Mouse (Mus musculus): ENCODE measurements at regions not wholly inside any gene's neighbourhood (a gene's known extent, or its start where the extent isn't known, plus 50 kb on each side); places are given as distances from the start of the nearest gene placed in this dataset.
A peak's percentile ranks its signal among the peaks of the same experiment; 100 is the strongest.

DNA sequence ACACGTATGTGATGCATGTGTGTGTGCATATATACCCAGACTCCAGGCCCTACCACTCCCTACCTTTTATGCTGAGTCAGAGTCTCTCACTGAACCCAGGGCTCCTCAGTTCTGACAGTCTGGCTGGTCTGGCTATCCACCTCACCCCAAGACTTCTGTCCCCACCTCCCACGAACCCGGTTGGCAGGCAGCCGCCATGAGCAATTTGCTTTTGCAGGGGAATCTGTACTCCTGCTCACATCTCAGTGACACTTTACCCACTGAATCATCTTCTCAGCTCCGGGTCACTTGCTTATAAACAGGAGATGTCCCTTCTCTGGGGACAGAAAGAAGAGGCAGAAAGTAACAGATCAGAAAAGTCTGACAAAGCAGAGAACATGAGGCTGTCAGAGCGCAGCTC lies 193.0 kb downstream of the Cdc5l start:
- no peak for DNase-seq (ENCODE audit: low spot score)

DNA sequence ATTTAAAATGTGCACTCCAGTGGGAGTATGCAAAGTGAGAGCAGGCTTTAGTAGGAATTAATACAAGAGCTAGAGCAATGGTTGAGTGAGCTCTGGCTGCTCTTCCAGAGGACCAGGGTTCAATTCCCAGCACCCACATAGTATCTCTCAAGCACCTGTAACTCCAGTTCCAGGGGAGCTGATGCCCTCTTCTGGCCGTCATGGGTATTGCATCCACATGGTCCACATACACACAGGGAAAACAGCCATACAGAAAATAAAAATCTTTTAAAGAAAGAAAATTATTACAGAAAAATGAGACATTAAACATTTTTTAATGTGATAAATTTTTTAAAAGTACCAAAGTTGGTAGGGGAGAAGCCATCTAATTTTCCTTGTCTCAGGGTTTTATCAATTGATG lies 196.3 kb downstream of the Cdc5l start:
- no peak for DNase-seq (ENCODE audit: low spot score)

DNA sequence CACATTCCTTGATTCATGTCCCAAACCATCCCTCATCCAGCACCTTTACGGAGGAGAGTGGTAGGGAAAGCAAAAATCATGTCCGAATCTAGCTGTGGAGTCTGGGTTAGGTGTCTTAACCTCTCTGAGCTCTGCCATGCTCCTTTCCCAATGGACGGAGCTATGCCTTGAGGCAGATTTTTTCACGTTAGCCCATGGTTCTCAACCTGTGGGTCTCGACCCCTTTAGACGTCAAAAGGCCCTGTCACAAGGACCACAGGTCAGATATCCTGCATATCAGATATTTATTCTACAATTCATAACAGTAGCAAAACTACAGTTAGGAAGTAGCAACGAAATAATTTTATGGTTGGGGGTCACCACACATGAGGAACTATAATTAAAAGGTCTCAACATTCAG lies 198.1 kb downstream of the Cdc5l start:
- no peak for DNase-seq (ENCODE audit: low spot score)

DNA sequence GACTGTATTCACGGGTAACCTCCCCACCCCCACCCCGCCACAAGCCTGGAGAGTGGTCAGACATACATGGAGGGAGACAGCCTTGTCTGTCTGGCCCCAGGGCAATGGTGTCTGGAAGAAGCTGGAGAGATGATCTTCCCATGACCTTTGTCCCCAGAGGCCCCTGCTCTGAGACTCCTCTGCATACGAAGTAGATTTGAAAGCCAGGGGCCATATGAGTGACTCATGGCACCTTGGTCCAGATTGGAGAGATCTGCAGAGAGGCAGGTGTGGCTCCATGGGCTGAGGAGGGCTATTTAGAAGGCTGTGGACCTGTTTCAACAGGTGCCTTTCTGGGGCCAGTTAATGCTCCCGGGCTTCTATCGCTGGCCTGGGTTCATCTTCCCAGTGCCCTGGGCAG lies 200.7 kb downstream of the Cdc5l start:
- DNase-seq (ENCODE audit: low spot score), result no peak

DNA sequence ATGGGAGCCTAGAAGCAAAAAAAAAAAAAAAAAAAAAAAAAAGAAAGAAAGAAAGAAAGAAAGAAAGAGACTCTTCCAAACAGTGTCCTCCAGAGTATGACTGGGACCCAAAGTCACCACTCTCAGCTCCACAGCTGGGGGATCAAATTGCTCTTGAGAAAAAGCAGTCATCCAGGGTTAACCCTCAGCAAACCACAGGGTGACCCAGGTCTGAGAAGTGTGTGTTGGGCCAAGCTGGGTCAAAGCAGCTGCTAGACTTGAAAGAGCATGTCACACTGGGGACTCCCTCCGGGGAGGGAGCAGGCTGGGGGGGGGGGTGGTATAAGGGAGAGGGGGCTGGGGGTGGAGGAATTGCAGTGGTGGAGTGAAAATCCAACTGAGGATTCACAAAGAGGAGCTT lies 206.3 kb downstream of the Cdc5l start:
- DNase-seq (ENCODE audit: low spot score), result no peak

DNA sequence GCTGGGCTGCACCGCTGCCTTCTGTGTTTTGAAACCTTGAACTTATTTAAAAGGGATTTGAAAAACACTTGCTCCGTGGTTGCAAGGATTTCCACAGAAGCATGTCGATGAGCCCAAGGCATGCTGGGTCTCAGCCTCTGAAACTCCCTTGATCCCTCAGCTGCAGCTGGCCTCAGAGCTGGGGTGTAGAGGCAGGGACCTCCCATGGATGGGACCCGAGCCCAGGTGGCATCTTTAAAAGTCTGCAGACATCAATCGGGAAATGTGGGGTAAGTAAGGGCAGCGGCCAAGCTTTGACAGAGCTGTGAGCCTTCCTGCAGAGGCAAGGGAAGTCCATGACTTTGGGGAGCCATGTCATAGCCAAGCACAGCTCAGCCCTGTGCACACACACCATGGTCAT lies 207.1 kb downstream of the Cdc5l start:
- no peak for DNase-seq (ENCODE audit: low spot score)

DNA sequence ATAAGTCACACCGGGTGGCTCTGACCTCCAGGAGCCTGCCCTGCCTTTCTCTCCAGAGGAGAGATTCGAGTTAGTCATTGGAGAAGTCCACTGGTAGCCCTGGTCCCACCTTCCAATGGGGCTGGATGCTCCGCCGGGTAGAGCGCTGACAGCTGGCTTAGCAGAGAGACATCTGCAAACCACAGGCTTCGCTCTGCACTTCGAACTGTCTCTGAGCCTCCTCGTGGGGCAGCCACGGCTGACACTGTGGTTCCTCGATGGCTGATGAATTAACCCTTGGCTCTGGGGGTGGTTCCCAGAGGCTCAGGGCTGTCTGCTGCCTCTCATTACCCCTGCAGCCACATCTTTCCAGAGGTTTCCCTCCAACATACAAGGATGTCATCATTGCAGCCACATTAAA lies 211.9 kb downstream of the Cdc5l start:
- DNase-seq (ENCODE audit: low spot score), result no peak

DNA sequence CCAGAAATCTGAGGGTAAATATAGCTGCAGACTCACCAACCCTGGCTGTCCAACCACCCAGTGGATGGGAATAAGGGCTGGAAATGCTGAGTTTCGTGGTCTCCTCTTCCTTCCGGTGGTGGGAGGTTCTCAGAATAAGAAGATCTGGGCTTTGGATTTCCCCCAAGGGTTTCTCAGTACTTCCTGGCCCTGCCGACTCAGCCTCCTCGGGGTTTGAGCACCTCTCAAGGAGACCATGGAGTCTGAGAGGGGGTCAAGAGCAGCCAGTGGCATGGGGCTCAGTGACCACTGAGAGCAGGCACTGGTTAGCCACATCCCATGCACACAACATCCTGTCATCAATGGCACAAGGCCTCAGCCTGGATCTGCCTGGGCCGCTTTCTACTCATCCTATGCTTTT lies 216.4 kb downstream of the Cdc5l start:
- no peak for DNase-seq (ENCODE audit: low spot score)

DNA sequence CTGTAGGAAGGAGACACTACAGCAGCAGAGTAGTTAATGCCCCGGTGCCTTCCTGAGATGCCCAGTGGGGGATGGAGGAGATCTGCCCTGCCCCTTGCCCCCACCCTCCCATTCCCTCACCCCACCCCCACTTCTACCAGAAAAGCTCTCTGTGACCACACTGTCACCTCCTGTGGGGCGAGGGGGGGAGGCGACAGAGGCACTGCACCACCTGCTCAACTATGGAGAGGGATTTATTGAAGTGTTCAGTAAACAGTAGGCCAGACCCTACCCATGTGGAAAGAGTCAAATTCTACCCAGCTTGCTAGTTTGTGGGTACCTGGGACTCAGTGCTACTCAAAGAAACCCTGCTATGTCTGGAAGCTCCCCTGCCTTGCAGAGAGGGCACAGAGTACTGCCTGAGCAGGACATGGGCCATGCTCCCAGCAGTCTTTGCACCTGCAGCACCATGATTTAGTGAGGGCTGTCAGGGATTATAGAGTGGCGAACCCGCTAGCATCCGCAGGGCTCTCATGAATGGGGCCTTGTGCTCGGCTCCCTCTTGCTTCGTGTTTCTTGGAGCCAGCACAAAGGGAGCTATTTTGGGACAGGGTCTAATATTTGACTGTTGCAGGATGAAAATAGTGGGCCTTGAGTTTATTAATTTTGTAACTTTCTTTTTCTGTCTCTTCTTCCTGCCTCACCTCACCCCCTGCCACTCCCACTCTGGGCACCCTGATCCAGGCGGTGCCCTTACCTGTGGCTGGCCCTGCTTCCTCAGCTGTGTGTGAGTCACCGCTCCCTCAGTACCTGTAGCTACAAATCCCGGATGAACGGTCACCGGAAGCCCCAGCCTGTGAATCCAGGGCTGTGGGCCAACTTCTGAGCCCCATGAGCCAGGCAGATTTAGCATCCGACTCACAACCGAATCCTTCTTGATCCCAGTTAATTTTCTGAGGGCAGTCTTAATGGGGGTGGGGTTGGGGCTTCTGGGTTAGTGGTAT lies 218.2 kb downstream of the Cdc5l start:
- no peak for DNase-seq (ENCODE audit: low spot score)

DNA sequence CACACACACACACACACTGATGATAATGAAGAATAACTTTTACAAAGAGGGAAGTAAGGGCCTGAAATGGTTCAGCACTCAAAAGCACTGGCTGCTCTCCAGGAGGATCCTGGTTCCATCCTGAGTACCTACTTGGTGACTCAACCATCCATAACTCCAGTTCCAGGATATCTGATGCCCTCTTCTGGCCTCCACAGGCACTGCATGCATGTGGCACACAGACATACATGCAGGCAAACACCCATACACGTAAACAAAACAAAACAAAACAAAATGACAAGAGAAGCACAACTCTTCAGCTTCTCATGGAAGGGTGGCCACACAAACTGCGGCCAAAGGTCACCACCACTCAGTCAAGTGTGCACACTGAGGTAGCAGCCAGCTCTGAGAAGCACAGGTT lies 222.6 kb downstream of the Cdc5l start:
- DNase-seq (ENCODE audit: low spot score), result no peak

DNA sequence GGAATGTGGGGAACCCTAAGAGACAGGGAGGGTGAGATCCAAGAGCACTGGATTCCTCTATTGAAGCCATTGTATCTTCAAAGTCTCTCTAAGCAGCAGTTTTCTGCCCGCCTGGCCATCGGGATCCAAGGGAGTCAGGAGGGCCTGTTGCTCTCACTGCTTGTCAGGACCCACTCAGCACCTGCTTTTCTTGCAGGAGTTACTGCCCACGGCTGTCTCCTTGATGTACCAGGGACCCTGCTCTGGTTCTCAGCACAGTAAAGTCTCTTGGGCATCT lies 224.2 kb downstream of the Cdc5l start:
- DNase-seq (ENCODE audit: low spot score), result no peak

DNA sequence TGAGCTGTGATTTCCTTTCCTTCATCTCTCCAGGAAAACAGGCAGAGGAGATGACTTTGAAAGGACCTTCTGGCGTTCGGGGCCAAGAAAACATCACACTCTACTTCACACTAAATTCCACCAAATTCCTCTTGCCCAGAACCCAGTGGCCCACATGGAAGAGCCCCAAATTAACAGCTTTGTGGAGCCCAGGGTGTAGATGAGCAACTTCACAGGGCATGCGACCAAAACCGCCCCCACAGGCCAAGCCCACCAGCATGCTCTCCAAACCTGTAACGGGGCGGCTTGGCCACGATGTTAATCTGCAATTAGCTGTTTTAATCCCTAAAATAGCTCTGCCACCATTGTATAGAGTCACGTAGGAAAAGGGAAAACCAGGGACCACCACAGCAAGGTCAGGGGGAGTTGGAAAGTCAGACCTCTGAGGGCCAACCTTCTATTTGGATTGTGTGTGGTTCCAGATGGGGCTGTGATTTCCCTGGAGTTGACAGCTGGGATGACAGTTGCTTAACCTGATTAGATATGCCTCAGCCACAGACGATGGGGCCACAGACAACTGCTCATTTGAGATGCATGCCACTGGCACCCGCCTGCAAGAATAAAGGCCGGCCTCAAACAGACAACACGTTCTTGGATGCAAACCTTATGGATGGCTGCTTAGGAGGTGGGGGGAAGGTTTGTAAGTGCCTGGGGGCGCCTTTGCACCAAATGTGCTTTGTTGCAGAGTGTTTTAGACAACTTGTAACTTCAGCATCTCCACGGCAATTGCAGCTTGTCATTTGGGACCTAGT lies 224.7 kb downstream of the Cdc5l start:
- no peak for DNase-seq (ENCODE audit: low spot score)

DNA sequence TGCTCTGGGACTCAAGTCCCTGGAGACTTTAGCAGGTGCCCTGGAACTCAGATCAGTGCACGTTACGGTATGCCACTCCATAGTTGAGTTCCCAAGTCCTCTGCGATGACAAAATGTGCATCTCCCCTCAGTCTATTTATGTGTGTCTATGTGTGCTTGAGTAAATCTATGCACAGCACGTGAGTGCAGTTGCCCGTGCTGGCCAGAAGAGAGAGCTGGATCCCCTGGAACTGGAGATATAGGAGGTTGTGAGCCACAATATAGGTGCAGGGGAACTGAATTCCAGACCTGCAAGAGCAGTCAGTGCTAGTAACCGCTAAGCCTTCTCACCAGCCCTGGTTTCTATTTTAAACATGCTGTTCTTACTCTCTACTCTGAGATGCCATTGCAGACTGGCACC lies 237.8 kb downstream of the Cdc5l start:
- DNase-seq (ENCODE audit: low spot score), result no peak

DNA sequence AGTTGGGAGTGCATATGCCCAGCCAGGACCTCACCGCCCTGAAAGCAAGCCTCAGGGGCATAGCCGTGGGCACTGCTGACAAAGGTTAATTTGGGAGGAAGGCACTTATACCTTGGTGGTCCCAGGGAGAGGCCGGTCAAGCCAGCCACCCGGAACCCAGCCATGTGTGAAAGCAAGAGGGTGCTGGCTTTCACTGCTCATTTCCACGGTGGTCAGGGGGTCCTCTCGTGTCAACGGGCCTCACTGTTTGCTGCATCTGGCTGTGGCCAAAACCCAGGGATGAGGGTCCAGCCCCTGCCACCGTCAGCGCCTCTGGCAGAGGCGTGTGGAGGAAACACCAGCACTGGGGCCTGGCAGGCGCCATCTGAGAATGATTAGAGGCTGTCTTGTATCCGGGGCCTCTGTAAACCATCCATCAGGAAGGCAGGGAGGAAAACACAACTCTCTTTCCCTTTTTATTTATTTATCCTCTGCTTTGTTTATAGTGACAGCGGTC lies 238.7 kb downstream of the Cdc5l start:
- peak; percentile 4 for DNase-seq (ENCODE audit: low spot score)

DNA sequence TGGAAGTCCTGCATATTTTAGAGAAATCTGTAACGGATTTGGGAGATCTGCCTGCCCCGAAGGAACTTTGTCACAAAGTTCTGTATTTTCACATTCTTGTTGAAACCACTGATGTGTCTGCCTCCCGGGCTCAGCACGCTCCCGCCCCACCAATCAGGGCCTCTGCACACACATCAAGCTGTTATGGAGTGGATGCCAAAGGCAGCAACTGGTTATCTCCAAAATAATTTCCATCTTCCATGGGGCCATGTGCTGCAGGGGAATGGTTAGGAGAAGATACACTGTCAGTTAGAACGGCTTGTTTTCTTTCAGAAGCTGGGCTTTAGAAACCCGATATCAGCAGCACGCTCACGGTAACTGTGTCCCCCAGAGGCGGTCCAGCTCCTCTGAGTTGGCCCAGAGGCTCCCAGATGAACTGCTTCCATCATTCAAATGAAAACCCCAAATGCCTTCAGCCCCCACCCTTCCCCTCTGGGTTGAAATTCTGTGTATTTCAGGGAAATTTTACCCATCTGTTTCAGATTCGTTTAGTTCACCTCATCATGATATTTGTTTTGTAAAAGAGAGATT lies 240.0 kb downstream of the Cdc5l start:
- DNase-seq (ENCODE audit: low spot score), result no peak

DNA sequence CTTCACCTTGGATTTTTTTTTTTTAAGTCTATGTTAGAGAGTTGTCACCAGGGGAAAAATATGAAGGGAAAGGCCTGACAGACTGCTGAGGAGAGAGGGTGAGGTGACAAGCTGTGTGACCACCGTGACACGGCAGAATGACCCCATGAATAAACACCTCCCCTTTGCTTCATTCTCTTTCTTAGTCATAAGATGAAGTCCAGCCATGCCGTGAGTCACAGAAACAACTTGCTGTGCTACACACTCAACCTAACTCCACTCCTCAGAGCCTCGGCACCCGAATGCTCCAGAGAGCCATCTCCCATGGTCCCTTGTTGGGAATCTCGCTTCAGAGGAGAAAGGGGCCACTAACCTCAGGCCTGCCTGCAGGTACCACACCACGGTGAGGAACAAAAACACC lies 246.1 kb downstream of the Cdc5l start:
- no peak for DNase-seq (ENCODE audit: low spot score)

DNA sequence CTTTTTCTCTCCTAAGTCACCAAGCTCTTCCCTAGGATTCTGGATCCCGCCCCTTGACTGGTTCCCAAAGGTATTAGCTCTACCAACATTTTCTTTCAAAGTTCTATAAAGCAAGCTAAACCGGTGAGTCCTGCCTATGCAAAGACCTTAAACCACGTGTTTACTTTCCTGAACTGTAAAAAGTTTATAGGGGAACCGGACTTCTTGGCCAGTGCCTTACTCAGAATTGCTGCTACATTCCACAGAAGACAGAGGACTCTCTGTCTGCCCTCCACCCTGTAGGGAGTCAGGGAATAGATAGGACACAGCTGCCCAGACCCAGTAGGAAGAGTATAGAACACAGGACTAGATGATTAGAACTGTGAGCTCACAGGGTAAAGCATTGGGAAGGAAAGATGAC lies 257.2 kb downstream of the Cdc5l start:
- no peak for DNase-seq (ENCODE audit: low spot score)

DNA sequence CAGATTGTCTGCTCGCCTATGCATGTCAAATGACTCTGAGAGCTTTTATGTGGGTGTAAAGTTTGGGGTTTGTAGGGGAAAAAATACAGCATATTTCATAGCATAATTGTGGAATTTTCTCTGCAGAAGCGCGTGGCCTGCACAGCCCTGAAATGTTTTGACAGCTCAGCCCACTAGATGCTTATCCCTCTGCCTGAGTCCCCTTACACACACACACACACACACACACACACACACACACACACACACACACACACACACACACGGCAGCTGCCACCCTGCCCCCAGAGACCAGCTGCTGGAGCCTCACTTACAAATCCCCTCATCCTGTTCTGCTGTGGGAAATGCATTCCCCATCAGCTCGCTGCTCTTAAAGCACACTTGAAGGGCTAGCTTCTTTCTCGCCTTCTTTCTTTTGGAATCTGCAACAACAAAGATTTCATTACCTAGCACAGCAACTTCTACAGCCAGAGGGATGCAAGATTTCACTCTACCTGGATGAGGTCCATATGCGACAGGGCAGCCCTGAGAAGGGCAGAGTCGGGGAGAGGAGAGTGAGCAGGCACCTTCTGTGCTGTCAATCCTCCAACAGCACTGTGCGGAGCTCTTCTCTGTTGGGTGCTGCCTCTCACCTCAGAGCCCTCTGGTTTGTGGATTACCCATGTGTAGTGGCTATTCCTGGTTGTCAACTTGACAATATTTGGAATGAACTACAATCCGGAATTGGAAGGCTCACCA lies 264.1 kb downstream of the Cdc5l start:
- peak; percentile 40 for DNase-seq (ENCODE audit: low spot score)
